Mouse (Mus musculus) small intestine, adult 2 months (tissue): ENCODE data around the gene AU040320. TPM values are rescaled to one million over a fixed set of nuclear protein-coding genes. Genes with fewer than 3 reads are reported as not detected.

Experiments used
- H3K27ac ChIP-seq: fragments of 200-500 bp; 2 replicates; pipeline ENCODE4 v1.5.1; 2012; ENCODE audit warnings: low read depth, low read length, control low read depth, inconsistent platforms; ENCODE audit not compliant: insufficient read depth
- H3K27me3 ChIP-seq: fragments of 200-500 bp; 2 replicates; pipeline ENCODE4 v1.6.1; 2012; ENCODE audit warnings: mild to moderate bottlenecking, moderate library complexity, low read length, inconsistent platforms; ENCODE audit not compliant: control insufficient read depth, insufficient read depth
- H3K36me3 ChIP-seq: fragments of 200-500 bp; 2 replicates; pipeline ENCODE4 v1.6.1; 2012; ENCODE audit warnings: mild to moderate bottlenecking, low read length, control low read depth, inconsistent platforms; ENCODE audit not compliant: control insufficient read depth, insufficient read depth
- H3K4me1 ChIP-seq: fragments of 200-500 bp; 2 replicates; pipeline ENCODE4 v1.6.1; 2012; ENCODE audit warnings: low read length, inconsistent platforms, mixed read lengths; ENCODE audit not compliant: control insufficient read depth, insufficient read depth, insufficient read length
- H3K4me3 ChIP-seq: fragments of 200-500 bp; 2 replicates; pipeline ENCODE4 v1.5.1; 2012; ENCODE audit warnings: low read depth, mild to moderate bottlenecking, control low read depth, inconsistent platforms, low read length, moderate library complexity
- CTCF ChIP-seq: fragments of 200-500 bp; IDR thresholded peaks from 2 replicates; pipeline ENCODE4 v1.5.1; 2012; ENCODE audit warnings: low read depth, mild to moderate bottlenecking, control low read depth, inconsistent platforms, low read length, moderate library complexity, mixed read lengths; ENCODE audit not compliant: insufficient replicate concordance, insufficient read length; ENCODE audit errors: extremely low read depth
- POLR2A ChIP-seq: fragments of 200-500 bp; IDR thresholded peaks from 2 replicates; pipeline ENCODE4 v1.6.1; 2012; ENCODE audit warnings: low read depth, mild to moderate bottlenecking, control low read depth, inconsistent platforms, low read length, moderate library complexity
- WGBS: fragments of 180-500 bp; shearing (Covaris S2); methylation state at CpG from one replicate; pipeline ENCODE4 v1.1.7; 2018; 5-methylcytosine and 5-hydroxymethylcytosine counted together
- polyA plus RNA-seq: library from polyadenylated mRNA; depleted of rRNA; stranded (reverse); fragments of >200 nt; gene quantifications from 2 replicates; pipeline ENCODE4 v1.2.3, GENCODE M21; 2012

The AU040320 gene
- polyA plus RNA-seq, 1 experiment: 182 TPM

GRCm38 (mm10) chr4:126750863-126751555 lies 2.3 kb upstream of the AU040320 start:
- H3K27me3 ChIP-seq: no peaks in the 10 kb centered on the region
- H3K36me3 ChIP-seq: peaks cover 23% of the 10 kb centered on the region
- H3K27ac ChIP-seq: no peak overlapping the region
- H3K4me1 ChIP-seq: peaks cover 16% of the 10 kb centered on the region
- no peak for TF ChIP-seq POLR2A
- no peak for TF ChIP-seq CTCF
- H3K4me3 ChIP-seq: no peak overlapping the region
- WGBS: 90% methylated on average over 8 of the region's 8 CpGs

- Histone ChIP-seq H3K4me3 (no peak overlapping the region), H3K36me3 (peaks cover 19% of the 10 kb centered on the region), H3K27ac (no peak overlapping the region), H3K27me3 (no peaks in the 10 kb centered on the region), H3K4me1 (peaks cover 16% of the 10 kb centered on the region)
- WGBS: 84% methylated on average over 10 of the region's 10 CpGs
- no peak for TF ChIP-seq POLR2A
- no peak for TF ChIP-seq CTCF
These were observed 1.8 kb upstream of the AU040320 start for GRCm38 (mm10) chr4:126751556-126752023.

GRCm38 (mm10) chr4:126752024-126752607 lies 1.2 kb upstream of the AU040320 start:
- H3K4me3 ChIP-seq: peak overlapping the region; percentile 94
- no peak for TF ChIP-seq CTCF
- TF ChIP-seq POLR2A: no peak
- 17% methylated on average over 13 of the region's 13 CpGs for WGBS
- H3K27me3 ChIP-seq: no peaks in the 10 kb centered on the region
- peaks cover 13% of the 10 kb centered on the region for H3K36me3 ChIP-seq
- peaks cover 16% of the 10 kb centered on the region for H3K4me1 ChIP-seq
- H3K27ac ChIP-seq: no peak overlapping the region

- Histone ChIP-seq H3K4me3 (peak overlapping the region; percentile 94), H3K4me1 (peaks cover 16% of the 10 kb centered on the region), H3K27me3 (no peaks in the 10 kb centered on the region), H3K36me3 (peaks cover 11% of the 10 kb centered on the region; the same call in 1 of the 2 replicates), H3K27ac (no peak overlapping the region)
- TF ChIP-seq CTCF: no peak
- TF ChIP-seq POLR2A: no peak
- under 1% methylated on average over 23 of the region's 23 CpGs for WGBS
These were observed 669 bp upstream of the AU040320 start for GRCm38 (mm10) chr4:126752608-126753141.

- 2% methylated on average over 12 of the region's 12 CpGs for WGBS
- Histone ChIP-seq H3K4me3 (peak overlapping the region; percentile 94), H3K27me3 (no peaks in the 10 kb centered on the region), H3K4me1 (peaks cover 16% of the 10 kb centered on the region), H3K36me3 (peaks cover 17% of the 10 kb centered on the region), H3K27ac (peak overlapping the region; percentile 87)
- TF ChIP-seq CTCF (no peak), POLR2A (no peak)
These were observed 877 bp downstream of the AU040320 start for GRCm38 (mm10) chr4:126754231-126754611.

- TF ChIP-seq CTCF (no peak), POLR2A (no peak)
- 16% methylated on average over 12 of the region's 12 CpGs for WGBS
- no peaks in the 10 kb centered on the region for H3K27me3 ChIP-seq
- peak overlapping the region; percentile 89 for H3K27ac ChIP-seq
- H3K36me3 ChIP-seq: peaks cover 21% of the 10 kb centered on the region
- H3K4me3 ChIP-seq: no peak overlapping the region
- peaks cover 16% of the 10 kb centered on the region for H3K4me1 ChIP-seq
These were observed 1.5 kb downstream of the AU040320 start for GRCm38 (mm10) chr4:126754736-126755374.

- H3K27me3 ChIP-seq: no peaks in the 10 kb centered on the region
- peaks cover 29% of the 10 kb centered on the region for H3K36me3 ChIP-seq
- TF ChIP-seq POLR2A: no peak
- TF ChIP-seq CTCF: no peak
- H3K27ac ChIP-seq: peak overlapping the region; percentile 81
- peak overlapping the region; percentile 47 for H3K4me3 ChIP-seq
- peaks cover 17% of the 10 kb centered on the region for H3K4me1 ChIP-seq
- WGBS: 17% methylated on average over 4 of the region's 4 CpGs
These were observed 3.4 kb downstream of the AU040320 start for GRCm38 (mm10) chr4:126756766-126757165.
